Mouse (Mus musculus) kidney, adult 2 months (tissue): ENCODE results near the gene Ptprm. TPM values are rescaled to one million over a fixed set of nuclear protein-coding genes. Genes with fewer than 3 reads are reported as not detected.
A peak's percentile ranks its signal among the peaks of the same experiment; 100 is the strongest.

Source experiments
- DNase-seq: peaks from one replicate; pipeline ENCODE4 v3.0.0; 2021
- H3K27ac ChIP-seq: fragments of 200-500 bp; 2 replicates; pipeline ENCODE4 v1.5.1; 2012; ENCODE audit warnings: low read depth, low read length, control low read depth, inconsistent platforms; ENCODE audit not compliant: insufficient read depth
- H3K27me3 ChIP-seq: fragments of 200-500 bp; replicated peaks from 2 replicates; pipeline ENCODE4 v1.6.1; 2012; ENCODE audit warnings: mild to moderate bottlenecking, moderate library complexity, low read length, inconsistent platforms; ENCODE audit not compliant: control insufficient read depth, insufficient read depth
- H3K36me3 ChIP-seq: fragments of 200-500 bp; 2 replicates; pipeline ENCODE4 v1.6.1; 2012; ENCODE audit warnings: mild to moderate bottlenecking, moderate library complexity, low read length, inconsistent platforms; ENCODE audit not compliant: control insufficient read depth, insufficient read depth
- H3K4me1 ChIP-seq: fragments of 200-500 bp; 2 replicates; pipeline ENCODE4 v1.6.1; 2011; ENCODE audit warnings: low read length; ENCODE audit not compliant: control insufficient read depth, insufficient read depth
- H3K4me3 ChIP-seq: fragments of 200-500 bp; 2 replicates; pipeline ENCODE4 v1.5.1; 2011; ENCODE audit warnings: mild to moderate bottlenecking, low read depth, low read length, control low read depth; ENCODE audit not compliant: insufficient read depth
- CTCF ChIP-seq: fragments of 200-500 bp; conservative IDR thresholded peaks from 2 replicates; pipeline ENCODE4 v1.5.1; 2011; ENCODE audit warnings: low read depth, mild to moderate bottlenecking, control low read depth, low read length, moderate library complexity, mixed read lengths; ENCODE audit not compliant: insufficient read depth, insufficient read length
- POLR2A ChIP-seq: fragments of 200-500 bp; IDR thresholded peaks from one replicate; pipeline ENCODE4 v1.6.1; 2011; ENCODE audit warnings: low read depth, low read length, control low read depth
- WGBS: fragments of 180-500 bp; shearing (Covaris S2); methylation state at CpG from one replicate; pipeline ENCODE4 v1.1.7; 2018; 5-methylcytosine and 5-hydroxymethylcytosine counted together
- polyA plus RNA-seq: library from polyadenylated mRNA; depleted of rRNA; stranded (reverse); fragments of >200 nt; gene quantifications from 2 replicates; pipeline ENCODE4 v1.2.3, GENCODE M21; 2012

Ptprm gene
- polyA plus RNA-seq, 1 experiment, result 9.6 TPM

- DNase-seq, result no peak
- 22% methylated on average over 16 of the region's 16 CpGs for WGBS
- no peak overlapping the region for H3K4me3 ChIP-seq
- no peaks in the 10 kb centered on the region for H3K27me3 ChIP-seq
- TF ChIP-seq POLR2A (no peak), CTCF (no peak)
- H3K27ac ChIP-seq, result no peak overlapping the region
- no peaks in the 10 kb centered on the region for H3K4me1 ChIP-seq
- no peaks in the 10 kb centered on the region for H3K36me3 ChIP-seq
Measured at GRCm38 (mm10) chr17:67290662-67291240, 63.5 kb downstream of the Ptprm start.

GRCm38 (mm10) chr17:67287501-67287900 is 66.8 kb downstream of the Ptprm start:
- H3K27me3 ChIP-seq, result no peaks in the 10 kb centered on the region

GRCm38 (mm10) chr17:67281640-67282170 is 72.6 kb downstream of the Ptprm start:
- DNase-seq, result peak; percentile 15
- no peak overlapping the region for H3K4me3 ChIP-seq
- TF ChIP-seq CTCF, result no peak
- TF ChIP-seq POLR2A, result no peak
- H3K36me3 ChIP-seq, result no peaks in the 10 kb centered on the region
- H3K4me1 ChIP-seq, result no peaks in the 10 kb centered on the region
- no peaks in the 10 kb centered on the region for H3K27me3 ChIP-seq
- 39% methylated on average over 13 of the region's 13 CpGs for WGBS
- no peak overlapping the region for H3K27ac ChIP-seq

More at GRCm38 (mm10) chr17:67287501-67287900, 66.8 kb downstream of the Ptprm start:
- no peak overlapping the region for H3K27ac ChIP-seq
- DNase-seq, result no peak
- 88% methylated on average over 3 of the region's 3 CpGs for WGBS
- H3K4me1 ChIP-seq, result no peaks in the 10 kb centered on the region
- no peak overlapping the region for H3K4me3 ChIP-seq
- TF ChIP-seq CTCF (no peak), POLR2A (no peak)
- H3K36me3 ChIP-seq, result no peaks in the 10 kb centered on the region

- Histone ChIP-seq H3K4me3 (no peak overlapping the region), H3K36me3 (no peaks in the 10 kb centered on the region), H3K27ac (no peak overlapping the region), H3K4me1 (no peaks in the 10 kb centered on the region), H3K27me3 (no peaks in the 10 kb centered on the region)
- DNase-seq, result peak; percentile 19
- 46% methylated on average over 13 of the region's 13 CpGs for WGBS
- TF ChIP-seq CTCF (no peak), POLR2A (no peak)
Measured at GRCm38 (mm10) chr17:67277124-67277910, 76.9 kb downstream of the Ptprm start.

- Histone ChIP-seq H3K4me3 (no peak overlapping the region), H3K27me3 (no peaks in the 10 kb centered on the region), H3K27ac (no peak overlapping the region), H3K36me3 (no peaks in the 10 kb centered on the region), H3K4me1 (no peaks in the 10 kb centered on the region)
- 49% methylated on average over 21 of the region's 21 CpGs for WGBS
- no peak for DNase-seq
- TF ChIP-seq CTCF (no peak), POLR2A (no peak)
Measured at GRCm38 (mm10) chr17:67274531-67275094, 79.6 kb downstream of the Ptprm start.

- no peak for TF ChIP-seq POLR2A
- TF ChIP-seq CTCF, result no peak
- Histone ChIP-seq H3K27me3 (no peaks in the 10 kb centered on the region), H3K36me3 (no peaks in the 10 kb centered on the region), H3K4me1 (no peaks in the 10 kb centered on the region), H3K4me3 (no peak overlapping the region), H3K27ac (no peak overlapping the region)
- DNase-seq, result no peak
Measured at GRCm38 (mm10) chr17:67272928-67273327, 81.3 kb downstream of the Ptprm start.
